Mouse (Mus musculus) heart, embryonic 15.5 days (tissue): ENCODE measurements around the gene 9430015G10Rik. TPM values are rescaled to one million over a fixed set of nuclear protein-coding genes. Genes with fewer than 3 reads are reported as not detected.
A peak's percentile ranks its signal among the peaks of the same experiment; 100 is the strongest.

Experiments
- ATAC-seq: fragments of 200-750 bp; cut with Nextera tagmentation; replicated peaks from 2 replicates; pipeline ENCODE4 v1.8.0; 2017; ENCODE audit warnings: low read depth, moderate TSS enrichment; ENCODE audit not compliant: insufficient number of reproducible peaks, insufficient read depth, low FRiP score
- H3K27ac ChIP-seq: fragments of 300-500 bp; sonication (generic); 2 replicates; pipeline ENCODE4 v1.5.1; 2015; ENCODE audit warnings: mild to moderate bottlenecking, inconsistent platforms
- H3K27me3 ChIP-seq: fragments of 300-500 bp; sonication (generic); 2 replicates; pipeline ENCODE4 v1.6.1; 2015; ENCODE audit warnings: inconsistent platforms
- H3K36me3 ChIP-seq: fragments of 300-500 bp; sonication (generic); 2 replicates; pipeline ENCODE4 v1.6.1; 2015; ENCODE audit warnings: mild to moderate bottlenecking, inconsistent platforms
- H3K4me1 ChIP-seq: fragments of 300-500 bp; sonication (generic); replicated peaks from 2 replicates; pipeline ENCODE4 v1.6.1; 2015; ENCODE audit warnings: inconsistent platforms
- H3K4me2 ChIP-seq: fragments of 300-500 bp; sonication (generic); 2 replicates; pipeline ENCODE4 v1.6.1; 2015; ENCODE audit warnings: inconsistent platforms, mild to moderate bottlenecking, moderate library complexity
- H3K4me3 ChIP-seq: fragments of 300-500 bp; sonication (generic); 2 replicates; pipeline ENCODE4 v1.5.1; 2015; ENCODE audit warnings: mild to moderate bottlenecking, inconsistent platforms
- H3K9ac ChIP-seq: fragments of 300-500 bp; sonication (generic); 2 replicates; pipeline ENCODE4 v1.6.1; 2015; ENCODE audit warnings: mild to moderate bottlenecking, inconsistent platforms
- H3K9me3 ChIP-seq: fragments of 300-500 bp; sonication (generic); replicated peaks from 2 replicates; pipeline ENCODE4 v1.6.1; 2016; ENCODE audit warnings: inconsistent platforms
- WGBS: fragments of 180-500 bp; shearing (Covaris S2); methylation state at CpG from one replicate; pipeline ENCODE4 v1.1.7; 2015; ENCODE audit warnings: mixed read lengths; 5-methylcytosine and 5-hydroxymethylcytosine counted together
- polyA plus RNA-seq: library from polyadenylated mRNA; unstranded; fragments of >200 nt; fragmentation: Nextera tagmentation; extraction: Ambion mirVana; gene quantifications from 2 replicates; pipeline ENCODE4 v1.2.1, GENCODE M21; 2015

9430015G10Rik gene
- polyA plus RNA-seq, 1 experiment from 2014 or later: 11.6 TPM

DNA sequence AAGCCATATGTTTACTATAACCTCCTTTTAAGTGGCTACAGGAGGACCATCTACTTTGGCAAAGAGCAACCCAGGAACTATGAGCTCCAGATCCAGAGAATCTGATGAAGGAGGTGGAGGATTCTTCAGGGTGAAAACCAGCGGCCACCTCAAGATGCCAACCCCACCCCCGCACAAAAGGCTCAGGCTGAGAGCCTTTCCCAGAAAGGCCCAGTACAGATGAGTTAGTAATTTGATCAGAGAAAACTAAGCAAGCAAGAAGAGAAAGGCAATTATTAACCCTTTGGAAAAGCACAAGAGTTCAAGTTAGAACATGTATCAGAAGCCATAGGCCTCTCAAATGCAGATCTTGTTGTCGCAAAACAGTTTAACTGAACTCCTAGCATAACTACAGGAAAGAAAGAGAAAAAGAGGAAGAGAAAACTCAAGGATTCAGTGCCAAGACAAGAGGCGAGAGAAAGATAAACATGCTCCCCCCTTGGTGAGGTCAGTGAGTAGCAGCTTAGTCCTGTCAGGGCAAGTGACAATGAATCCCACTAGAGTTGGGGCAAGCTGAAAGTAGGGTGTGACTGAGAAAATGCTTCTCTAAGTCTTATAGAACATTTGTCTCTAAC lies 27.1 kb upstream of the 9430015G10Rik start:
- WGBS: 58% methylated on average over 4 of the region's 4 CpGs
- no peak for ATAC-seq
- Histone ChIP-seq H3K4me3 (no peak overlapping the region), H3K9me3 (no peaks in the 10 kb centered on the region), H3K9ac (no peak overlapping the region), H3K4me2 (no peak overlapping the region), H3K27me3 (peaks cover 6% of the 10 kb centered on the region), H3K4me1 (peaks cover 18% of the 10 kb centered on the region), H3K36me3 (no peaks in the 10 kb centered on the region), H3K27ac (no peak overlapping the region)

DNA sequence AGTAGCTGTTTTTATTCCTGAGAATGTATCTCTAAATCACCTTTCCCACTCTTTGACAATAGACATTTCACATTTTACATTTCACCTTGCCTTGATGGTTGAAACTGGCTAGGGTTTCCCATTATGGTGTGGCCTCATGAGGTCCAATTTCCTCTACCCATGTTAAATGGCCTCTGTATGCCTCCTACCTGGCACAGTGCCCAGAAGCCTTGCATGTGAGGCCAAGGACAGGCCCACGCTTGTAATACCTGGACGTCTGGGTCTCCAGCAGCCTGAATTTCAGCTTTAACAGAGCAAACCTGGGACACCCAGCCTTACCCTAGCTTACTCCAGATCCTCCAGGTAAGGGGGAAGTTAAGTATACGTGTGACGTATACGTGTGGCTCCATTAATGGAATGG lies 26.4 kb upstream of the 9430015G10Rik start:
- 49% methylated on average over 5 of the region's 5 CpGs for WGBS
- Histone ChIP-seq H3K9me3 (no peaks in the 10 kb centered on the region), H3K27ac (no peak overlapping the region), H3K9ac (no peak overlapping the region), H3K4me3 (no peak overlapping the region), H3K36me3 (no peaks in the 10 kb centered on the region), H3K4me2 (no peak overlapping the region), H3K4me1 (peaks cover 12% of the 10 kb centered on the region), H3K27me3 (0 out of 2 replicates have a peak, but pooled peaks cover under 1% of the 10 kb centered on the region)
- no peak; the same call in 1 of the 2 replicates for ATAC-seq

DNA sequence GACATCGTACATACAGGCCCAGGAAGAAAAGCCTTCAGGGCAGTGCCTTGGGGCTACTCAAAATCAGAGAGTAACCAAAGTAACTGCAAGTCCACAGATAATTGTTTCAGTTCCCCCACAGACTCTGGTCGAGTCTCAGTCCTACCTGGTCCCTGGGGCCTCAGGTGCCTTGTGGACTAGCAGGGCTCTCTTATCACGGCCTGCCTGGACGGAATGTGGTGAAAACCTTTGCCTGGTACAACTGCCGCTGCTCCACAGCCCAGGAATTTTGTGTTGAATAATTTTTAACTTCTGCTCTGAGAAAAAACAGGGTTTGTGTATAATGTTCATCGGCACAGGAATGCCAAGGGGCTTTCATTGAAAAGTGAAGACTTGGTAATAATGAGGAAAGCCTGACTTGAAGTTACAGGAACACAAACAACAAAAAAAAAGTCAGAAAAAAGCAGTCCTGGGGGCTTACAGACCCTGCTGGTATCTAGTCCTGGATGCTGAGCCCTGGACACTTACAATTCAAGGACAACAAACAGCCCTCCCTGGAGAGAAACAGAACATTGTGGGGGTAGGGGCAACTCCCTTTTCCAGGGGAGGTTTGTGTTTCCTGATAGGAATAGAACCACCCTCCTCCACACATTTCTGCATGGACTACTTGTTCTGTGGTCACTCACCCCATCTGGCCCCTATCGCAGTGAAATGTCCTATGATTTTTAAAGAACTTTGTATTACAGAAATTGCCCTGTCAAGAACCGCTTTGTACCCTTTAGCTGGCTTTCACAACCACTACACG lies 25.5 kb upstream of the 9430015G10Rik start:
- no peaks in the 10 kb centered on the region for H3K9me3 ChIP-seq
- no peak overlapping the region for H3K4me2 ChIP-seq
- WGBS: 60% methylated on average over 9 of the region's 9 CpGs
- no peak overlapping the region for H3K9ac ChIP-seq
- H3K4me3 ChIP-seq: no peak overlapping the region
- H3K4me1 ChIP-seq: peaks cover 12% of the 10 kb centered on the region
- H3K36me3 ChIP-seq: no peaks in the 10 kb centered on the region
- no peak for ATAC-seq
- no peaks in the 10 kb centered on the region for H3K27me3 ChIP-seq
- H3K27ac ChIP-seq: peak overlapping the region; percentile 42; the same call in 1 of the 2 replicates

DNA sequence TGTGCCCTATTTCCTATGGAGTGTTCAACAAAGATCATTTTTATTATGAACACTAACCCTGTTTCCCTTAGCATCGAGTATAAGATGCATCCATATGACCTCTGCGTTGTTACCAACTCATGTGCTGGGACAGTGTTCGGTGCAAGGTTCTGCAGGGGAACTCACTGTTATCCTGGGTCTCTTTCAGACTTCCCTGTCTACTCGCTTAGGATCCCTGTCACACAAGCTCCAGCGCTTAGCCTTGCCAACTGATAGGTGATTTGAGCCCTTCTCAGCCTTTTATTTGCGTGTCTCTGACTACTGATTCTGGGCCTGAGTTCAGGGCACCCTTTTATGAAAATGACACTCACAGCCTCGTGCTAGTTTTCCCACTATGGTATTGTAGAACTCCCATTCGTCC lies 24.5 kb upstream of the 9430015G10Rik start:
- no peak overlapping the region for H3K27ac ChIP-seq
- 81% methylated on average over 8 of the region's 8 CpGs for WGBS

DNA sequence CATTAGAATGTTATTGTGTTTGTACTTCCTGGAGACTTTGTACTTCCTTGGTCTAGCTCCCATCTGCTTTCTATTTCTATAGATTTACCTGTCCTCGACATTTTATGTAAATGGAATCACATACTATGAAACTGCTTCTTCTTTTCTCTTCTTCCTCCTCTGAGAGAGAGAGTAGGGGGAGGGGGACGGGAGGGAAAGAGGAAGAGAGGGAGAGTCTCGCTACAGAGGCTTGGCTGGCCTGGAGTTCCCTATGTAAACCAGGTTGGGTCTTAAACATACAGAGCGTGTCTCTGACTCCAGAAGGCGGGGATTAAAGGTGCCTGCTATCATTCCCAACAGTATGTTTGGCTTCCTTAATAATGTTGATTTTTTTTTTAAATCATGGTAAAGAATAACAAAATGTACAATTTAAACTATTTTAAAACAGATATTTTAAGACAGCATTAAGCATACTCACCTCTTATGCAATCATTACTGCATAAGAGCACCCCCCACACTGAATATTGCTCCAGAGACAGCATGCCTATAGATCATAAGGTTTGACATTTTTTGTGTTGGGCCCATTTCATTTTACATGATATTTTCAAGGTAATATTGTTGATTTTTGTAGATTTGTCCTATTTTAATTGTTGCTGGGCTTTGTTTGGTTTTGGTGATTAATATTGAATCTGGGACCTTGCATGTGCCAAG lies 22.2 kb upstream of the 9430015G10Rik start:
- H3K4me1 ChIP-seq: peaks cover 12% of the 10 kb centered on the region
- no peak overlapping the region for H3K27ac ChIP-seq
- H3K9ac ChIP-seq: no peak overlapping the region
- H3K4me2 ChIP-seq: no peak overlapping the region
- no peaks in the 10 kb centered on the region for H3K27me3 ChIP-seq
- ATAC-seq: no peak
- WGBS: 35% methylated on average over 5 of the region's 5 CpGs
- H3K4me3 ChIP-seq: no peak overlapping the region
- no peaks in the 10 kb centered on the region for H3K36me3 ChIP-seq
- no peaks in the 10 kb centered on the region for H3K9me3 ChIP-seq

More for the DNA sequence above, 24.5 kb upstream of the 9430015G10Rik start:
- no peak overlapping the region for H3K4me3 ChIP-seq
- ATAC-seq: no peak
- peaks cover 12% of the 10 kb centered on the region for H3K4me1 ChIP-seq
- H3K27me3 ChIP-seq: no peaks in the 10 kb centered on the region
- no peak overlapping the region for H3K4me2 ChIP-seq
- no peaks in the 10 kb centered on the region for H3K36me3 ChIP-seq
- H3K9me3 ChIP-seq: no peaks in the 10 kb centered on the region
- no peak overlapping the region for H3K9ac ChIP-seq

DNA sequence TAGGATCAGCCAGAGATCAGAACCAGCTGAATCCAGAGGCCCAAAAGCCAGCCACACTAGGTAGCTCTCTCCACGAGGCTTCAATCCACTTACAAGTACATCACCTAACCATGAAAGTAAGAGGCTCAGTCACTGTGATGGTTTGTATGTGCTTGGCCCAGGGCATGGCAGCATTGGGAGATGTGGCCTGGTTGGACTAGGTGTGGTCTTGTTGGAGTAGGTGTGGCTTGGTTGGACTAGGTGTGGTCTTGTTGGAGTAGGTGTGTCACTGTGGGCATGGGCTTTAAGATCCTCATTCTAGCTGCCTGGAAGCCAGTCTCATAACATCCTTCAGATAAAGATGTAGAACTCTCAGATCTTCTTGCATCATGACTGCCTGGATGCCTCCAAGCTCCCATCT lies 18.5 kb upstream of the 9430015G10Rik start:
- no peak overlapping the region for H3K4me2 ChIP-seq
- H3K9me3 ChIP-seq: no peaks in the 10 kb centered on the region
- H3K4me1 ChIP-seq: no peaks in the 10 kb centered on the region
- H3K9ac ChIP-seq: no peak overlapping the region
- no peak overlapping the region for H3K27ac ChIP-seq
- WGBS: 55% methylated on average over 1 of the region's 1 CpGs
- no peaks in the 10 kb centered on the region for H3K27me3 ChIP-seq
- no peak overlapping the region for H3K4me3 ChIP-seq
- ATAC-seq: no peak
- H3K36me3 ChIP-seq: no peaks in the 10 kb centered on the region

DNA sequence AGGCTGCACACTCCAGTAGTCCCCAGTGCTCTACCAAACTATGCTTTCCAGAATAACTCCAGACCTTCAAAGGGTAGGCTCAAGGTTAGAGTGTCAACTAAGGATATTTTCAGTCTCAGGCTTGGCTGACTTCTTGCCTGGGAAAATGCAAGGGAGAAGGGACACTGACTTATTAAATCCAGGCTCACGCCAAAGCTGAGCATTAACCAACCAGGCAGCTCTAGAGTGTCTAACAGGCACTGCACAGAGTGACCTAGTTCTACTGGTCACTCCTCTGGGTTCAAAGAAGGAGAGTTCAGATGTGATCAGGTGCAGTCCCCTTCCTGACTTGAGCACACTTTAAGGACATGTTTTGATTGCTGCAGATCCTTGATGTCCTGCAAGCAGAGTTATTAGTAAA lies 17.0 kb upstream of the 9430015G10Rik start:
- no peak overlapping the region for H3K9ac ChIP-seq
- no peak overlapping the region for H3K27ac ChIP-seq
- H3K4me3 ChIP-seq: no peak overlapping the region
- H3K4me2 ChIP-seq: no peak overlapping the region
- H3K9me3 ChIP-seq: no peaks in the 10 kb centered on the region
- H3K4me1 ChIP-seq: no peaks in the 10 kb centered on the region
- no peaks in the 10 kb centered on the region for H3K36me3 ChIP-seq
- 74% methylated on average over 1 of the region's 1 CpGs for WGBS
- no peak for ATAC-seq
- no peaks in the 10 kb centered on the region for H3K27me3 ChIP-seq

DNA sequence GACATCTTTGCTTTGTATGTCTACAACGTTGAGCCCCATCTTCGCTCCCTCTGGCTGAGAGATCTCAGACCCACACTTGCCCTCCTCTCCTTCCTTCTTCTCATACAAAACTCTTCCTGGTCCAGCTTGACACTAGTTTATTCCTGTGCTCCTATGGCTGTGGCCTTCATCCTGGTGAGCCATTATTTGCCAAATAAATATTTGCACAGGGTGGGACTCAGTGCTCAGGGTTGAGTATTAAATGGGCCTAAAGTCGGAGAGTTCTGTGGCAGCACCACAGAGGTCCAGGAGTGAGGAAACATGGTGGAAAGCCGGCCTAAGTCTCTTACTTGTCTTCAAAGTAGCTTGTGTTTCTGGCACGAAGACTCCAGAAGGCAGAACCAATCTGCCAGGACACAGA lies 16.0 kb upstream of the 9430015G10Rik start:
- Histone ChIP-seq H3K4me1 (no peaks in the 10 kb centered on the region), H3K4me2 (no peak overlapping the region), H3K4me3 (no peak overlapping the region), H3K9ac (no peak overlapping the region), H3K27ac (no peak overlapping the region), H3K9me3 (no peaks in the 10 kb centered on the region), H3K27me3 (no peaks in the 10 kb centered on the region), H3K36me3 (no peaks in the 10 kb centered on the region)
- ATAC-seq: no peak
- 80% methylated on average over 5 of the region's 5 CpGs for WGBS

DNA sequence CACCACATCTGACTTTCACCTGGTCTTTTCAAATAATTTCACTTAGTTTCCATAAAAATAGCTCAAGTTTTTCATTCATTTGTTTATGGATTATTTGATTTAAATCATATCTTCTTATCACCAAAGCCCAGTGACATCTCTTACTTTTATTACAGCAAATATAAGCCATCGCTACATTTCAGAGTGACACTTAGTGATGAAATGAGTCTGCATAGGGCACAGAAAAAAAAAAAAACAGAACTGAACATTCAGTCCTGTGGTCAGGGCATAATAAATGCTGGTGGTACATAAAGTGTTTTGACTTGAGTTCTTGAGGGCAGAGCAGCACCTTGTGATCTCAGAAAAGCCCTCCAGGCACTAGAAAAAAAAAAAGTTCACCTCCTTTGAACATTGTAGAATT lies 13.6 kb upstream of the 9430015G10Rik start:
- H3K9ac ChIP-seq: no peak overlapping the region
- H3K4me1 ChIP-seq: no peaks in the 10 kb centered on the region
- ATAC-seq: no peak
- H3K4me3 ChIP-seq: no peak overlapping the region
- H3K27me3 ChIP-seq: no peaks in the 10 kb centered on the region
- H3K9me3 ChIP-seq: no peaks in the 10 kb centered on the region
- H3K27ac ChIP-seq: no peak overlapping the region
- WGBS: 84% methylated on average over 1 of the region's 1 CpGs
- H3K4me2 ChIP-seq: no peak overlapping the region
- no peaks in the 10 kb centered on the region for H3K36me3 ChIP-seq

DNA sequence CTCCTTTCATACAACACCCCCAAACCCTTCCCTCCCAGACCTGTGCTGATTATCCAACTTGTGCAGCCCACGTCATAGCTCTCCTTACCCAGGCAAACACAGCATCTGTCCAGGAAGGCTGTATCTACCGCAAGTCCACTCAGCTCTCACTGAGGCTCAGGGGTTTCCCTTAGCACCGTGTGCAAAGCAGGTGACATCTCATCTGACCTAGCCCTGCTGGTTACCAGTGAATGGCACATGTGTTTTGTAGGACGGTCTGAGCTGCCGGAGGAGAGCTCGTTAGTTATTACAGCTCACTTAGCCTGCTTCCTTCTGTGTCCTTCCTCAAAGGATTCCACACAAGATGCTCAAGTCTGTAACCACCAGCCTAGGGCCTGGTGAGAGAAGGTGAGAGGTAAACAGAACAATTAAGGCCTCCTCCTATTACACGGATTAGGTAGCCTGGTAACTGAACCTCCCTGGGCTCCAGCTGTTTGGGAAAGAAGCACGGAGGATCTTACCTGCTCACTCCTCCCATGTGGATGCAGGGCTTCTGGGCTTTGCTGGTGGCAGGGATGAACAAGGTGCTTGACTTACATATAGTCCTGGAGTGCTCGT lies 11.9 kb upstream of the 9430015G10Rik start:
- H3K4me1 ChIP-seq: no peaks in the 10 kb centered on the region
- no peak overlapping the region for H3K4me2 ChIP-seq
- no peak overlapping the region for H3K4me3 ChIP-seq
- H3K36me3 ChIP-seq: no peaks in the 10 kb centered on the region
- WGBS: 55% methylated on average over 9 of the region's 9 CpGs
- H3K9ac ChIP-seq: no peak overlapping the region
- H3K9me3 ChIP-seq: no peaks in the 10 kb centered on the region
- no peak; the same call in 1 of the 2 replicates for ATAC-seq
- no peak overlapping the region for H3K27ac ChIP-seq
- H3K27me3 ChIP-seq: no peaks in the 10 kb centered on the region

DNA sequence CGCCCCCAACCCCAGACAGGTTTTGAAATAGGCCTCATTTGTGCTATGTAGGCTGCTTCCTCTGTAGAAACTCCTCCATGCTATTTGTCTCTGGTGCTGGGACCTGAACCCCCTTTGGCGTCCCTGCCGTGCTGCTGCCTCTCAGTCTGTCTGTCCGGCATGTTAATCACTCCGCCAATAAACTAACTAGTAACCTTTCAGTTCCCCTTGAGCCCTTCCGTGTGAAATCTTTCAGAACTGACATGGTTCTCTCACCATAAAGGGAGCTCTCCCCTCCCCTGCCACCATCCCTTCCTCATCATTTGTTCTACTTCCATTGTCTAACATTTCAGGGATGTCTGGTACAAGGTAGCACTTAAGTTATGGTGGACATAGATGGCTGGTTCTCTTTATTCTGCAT lies 10.4 kb upstream of the 9430015G10Rik start:
- no peaks in the 10 kb centered on the region for H3K27me3 ChIP-seq
- 77% methylated on average over 6 of the region's 6 CpGs for WGBS
- H3K4me2 ChIP-seq: no peak overlapping the region
- no peaks in the 10 kb centered on the region for H3K4me1 ChIP-seq
- no peak for ATAC-seq
- H3K9ac ChIP-seq: no peak overlapping the region
- H3K9me3 ChIP-seq: no peaks in the 10 kb centered on the region
- H3K4me3 ChIP-seq: no peak overlapping the region
- H3K36me3 ChIP-seq: no peaks in the 10 kb centered on the region
- no peak overlapping the region for H3K27ac ChIP-seq
